In genomic region chr3:116197966-116198365, GRCm38 (mm10) we compare ENCODE assay signal across 28 mouse cellular contexts. TPM values are rescaled to one million over a fixed set of nuclear protein-coding genes. Genes with fewer than 3 reads are reported as not detected.
A peak's percentile ranks its signal among the peaks of the same experiment; 100 is the strongest.
DNase-seq lines count a peak whose midpoint lies in the region; ATAC-seq and TF ChIP-seq lines count a peak whose summit lies in the region.
"Had no signal": no experiment of that assay in that cellular context is flagged by ENCODE, and none has a peak within 500 bp of the region (broad histone marks: within the 10 kb centered on the region; RNA-seq: fewer than 3 reads in every experiment).

No protein-coding gene starts in this region.

- no peaks in the 10 kb centered on the region for H3K36me3 ChIP-seq in heart, embryonic 11.5 days (ENCODE audit: control insufficient read depth, insufficient read depth, low read length)
- no peaks in the 10 kb centered on the region for H3K36me3 ChIP-seq in kidney, embryonic 15.5 days
- H3K36me3 ChIP-seq in kidney, postnatal 0 days (ENCODE audit: insufficient read depth, low read length) = no peaks in the 10 kb centered on the region
- H3K36me3 ChIP-seq: embryonic facial prominence, embryonic 13.5 days; embryonic facial prominence, embryonic 15.5 days; forebrain, embryonic 10.5 days; forebrain, embryonic 12.5 days; G1E had no signal

- no peak overlapping the region for H3K4me3 ChIP-seq in heart, embryonic 11.5 days (ENCODE audit: low read depth, low read length)
- H3K4me3 ChIP-seq in kidney, embryonic 15.5 days (replicated peaks) = no peak overlapping the region
- no peak overlapping the region for H3K4me3 ChIP-seq in kidney, postnatal 0 days (replicated peaks; ENCODE audit: low read depth, low read length)
- H3K4me3 ChIP-seq: embryonic facial prominence, embryonic 13.5 days; embryonic facial prominence, embryonic 15.5 days; erythroblast, embryonic 14.5 days; forebrain, embryonic 10.5 days; forebrain, embryonic 12.5 days had no signal

- no peak for TF ChIP-seq CTCF in kidney, postnatal 0 days (IDR thresholded peaks at IDR 0.05; ENCODE audit: low read depth)

- no peaks in the 10 kb centered on the region for H3K4me1 ChIP-seq in heart, embryonic 11.5 days (ENCODE audit: control insufficient read depth, insufficient read depth, low read length)
- H3K4me1 ChIP-seq in kidney, embryonic 15.5 days = peaks cover 20% of the 10 kb centered on the region
- H3K4me1 ChIP-seq in kidney, postnatal 0 days (replicated peaks; ENCODE audit: insufficient read depth, low read length) = no peaks in the 10 kb centered on the region
- H3K4me1 ChIP-seq: embryonic facial prominence, embryonic 13.5 days; embryonic facial prominence, embryonic 15.5 days; forebrain, embryonic 10.5 days; forebrain, embryonic 12.5 days had no signal

- no peak for ATAC-seq in heart, embryonic 11.5 days (replicated peaks; ENCODE audit: insufficient number of reproducible peaks, low FRiP score, low TSS enrichment)
- ATAC-seq in kidney, embryonic 15.5 days (replicated peaks; ENCODE audit: low FRiP score) = peak; percentile 60
- no peak; the same call in 1 of the 2 replicates for ATAC-seq in kidney, postnatal 0 days (replicated peaks; ENCODE audit: low FRiP score, low read depth)
- ATAC-seq: CD4-positive, CD25-positive, alpha-beta regulatory T cell, adult 4 months; forebrain, embryonic 14.5 days had no signal

- no peak overlapping the region for H3K4me2 ChIP-seq in heart, embryonic 11.5 days
- no peak overlapping the region for H3K4me2 ChIP-seq in kidney, embryonic 15.5 days
- H3K4me2 ChIP-seq in kidney, postnatal 0 days (ENCODE audit: low read length) = no peak overlapping the region
- H3K4me2 ChIP-seq: embryonic facial prominence, embryonic 13.5 days; embryonic facial prominence, embryonic 15.5 days; forebrain, embryonic 12.5 days had no signal

- H3K27ac ChIP-seq in heart, embryonic 11.5 days (ENCODE audit: low read depth, low read length) = no peak overlapping the region
- H3K27ac ChIP-seq in kidney, embryonic 15.5 days = peak overlapping the region; percentile 71
- 0 out of 2 replicates have a peak overlapping the region, but pooled peaks have one; percentile 47 for H3K27ac ChIP-seq in kidney, postnatal 0 days
- H3K27ac ChIP-seq: embryonic facial prominence, embryonic 13.5 days; embryonic facial prominence, embryonic 15.5 days; forebrain, embryonic 10.5 days; forebrain, embryonic 12.5 days had no signal

- H3K9ac ChIP-seq in heart, embryonic 11.5 days (ENCODE audit: low read depth, low read length) = no peak overlapping the region
- no peak overlapping the region for H3K9ac ChIP-seq in kidney, embryonic 15.5 days
- no peak overlapping the region for H3K9ac ChIP-seq in kidney, postnatal 0 days (ENCODE audit: low read depth, low read length)
- H3K9ac ChIP-seq: embryonic facial prominence, embryonic 13.5 days; embryonic facial prominence, embryonic 15.5 days; forebrain, embryonic 12.5 days had no signal

- no peaks in the 10 kb centered on the region for H3K27me3 ChIP-seq in heart, embryonic 11.5 days (ENCODE audit: control insufficient read depth, insufficient read depth, low read length)
- no peaks in the 10 kb centered on the region for H3K27me3 ChIP-seq in kidney, embryonic 15.5 days
- H3K27me3 ChIP-seq in kidney, postnatal 0 days (ENCODE audit: insufficient read depth, low read length) = no peaks in the 10 kb centered on the region
- H3K27me3 ChIP-seq: CH12.LX; embryonic facial prominence, embryonic 13.5 days; embryonic facial prominence, embryonic 15.5 days; forebrain, embryonic 12.5 days had no signal

- no peaks in the 10 kb centered on the region for H3K9me3 ChIP-seq in heart, embryonic 11.5 days (replicated peaks; ENCODE audit: control insufficient read depth, low read length)
- no peaks in the 10 kb centered on the region for H3K9me3 ChIP-seq in kidney, embryonic 15.5 days (replicated peaks)
- no peaks in the 10 kb centered on the region for H3K9me3 ChIP-seq in kidney, postnatal 0 days (replicated peaks; ENCODE audit: low read length)
- H3K9me3 ChIP-seq: embryonic facial prominence, embryonic 13.5 days; embryonic facial prominence, embryonic 15.5 days; forebrain, embryonic 10.5 days; forebrain, embryonic 12.5 days; G1E had no signal

- 65% methylated on average over 3 of the region's 3 CpGs for WGBS in heart, embryonic 11.5 days (ENCODE audit: insufficient replicate concordance)
- WGBS in kidney, embryonic 15.5 days = 33% methylated on average over 3 of the region's 3 CpGs
- WGBS in kidney, postnatal 0 days = 29% methylated on average over 3 of the region's 3 CpGs

- peak; percentile 73 for DNase-seq in heart, adult 11 months
- DNase-seq in kidney, adult 9 months = peak; percentile 72
- DNase-seq in kidney, postnatal 10 days = no peak
- no peak for DNase-seq in kidney, adult 8-10 months
- DNase-seq in kidney, postnatal 0 days (ENCODE audit: low spot score) = no peak
- DNase-seq in kidney, postnatal 25 days = no peak
- DNase-seq: adrenal gland, adult 2 months; adrenal gland, postnatal 10 days; adrenal gland, postnatal 25 days; B cell, adult 2 months; cerebellum, adult 11 months; cerebellum, adult 18-20 months; cerebellum, adult 8-10 months; cerebellum, adult 9-11 months; cerebellum, postnatal 14 days; cerebellum, postnatal 36 days; embryo, embryonic 11 days had no signal

RNA-seq across cellular contexts. Expression of gene Gpr88, which starts 55.3 kb away (rescaled TPM):
- polyA plus RNA-seq in heart, embryonic 11.5 days (2014; fragmentation: Nextera tagmentation; extraction: Ambion mirVana) = 0.11 and 0.34 TPM in 2 replicates
- polyA plus RNA-seq in kidney, embryonic 15.5 days (2015; fragmentation: Nextera tagmentation; extraction: Ambion mirVana) = 0.82 and 1.0 TPM in 2 replicates
- 0.30 and 0.77 TPM in 2 replicates for polyA plus RNA-seq in kidney, postnatal 0 days (2015; fragmentation: Nextera tagmentation; extraction: Ambion mirVana)
- polyA plus RNA-seq: CD4-positive, CD25-positive, alpha-beta regulatory T cell, adult 4 months; erythroblast, embryonic 14.5 days; forebrain, embryonic 10.5 days; G1E had no signal

Comparison
In these comparisons a context has a peak if more than half of its experiments do, and no peak if none do; other contexts are left out.
1. DNase-seq: peak in heart, adult 11 months (single experiment) and kidney, adult 9 months (single experiment); none in kidney, postnatal 10 days (single experiment), kidney, adult 8-10 months (0 of 2), kidney, postnatal 0 days (single experiment) and kidney, postnatal 25 days (0 of 2).